8 mouse cellular contexts compared by ENCODE assay signal in genomic region chr5:103999738-104000137, GRCm38 (mm10). TPM values are rescaled to one million over a fixed set of nuclear protein-coding genes. Genes with fewer than 3 reads are reported as not detected.
DNase-seq lines count a peak whose midpoint lies in the region; ATAC-seq and TF ChIP-seq lines count a peak whose summit lies in the region.

No protein-coding gene starts in this region.

- ATAC-seq in activated CD4-positive, CD25-positive, alpha-beta regulatory T cell, adult 4 months, result peak; percentile 76
- peak; percentile 88 for ATAC-seq in common myeloid progenitor, adult 5-6 weeks (replicated peaks; ENCODE audit: low read depth, poor library complexity, severe bottlenecking)
- peak; percentile 21; the same call in 1 of the 2 replicates for ATAC-seq in neural tube, embryonic 12.5 days (ENCODE audit: low FRiP score, low read depth)

- peak; percentile 77 for DNase-seq in A20 (ENCODE audit: low read depth, low spot score)
- peak; percentile 51 to 66 for DNase-seq in gastrocnemius, adult 8-10 months (ENCODE audit: low spot score in 2 of 2)
- peak; percentile 82 for DNase-seq in kidney, adult 2 months
- peak; percentile 89 for DNase-seq in limb, embryonic 10.5 days (ENCODE audit: low spot score)
- peak; percentile 23 for DNase-seq in telencephalon, adult 2 months (ENCODE audit: low read depth, low spot score)

- peaks cover 13% of the 10 kb centered on the region for H3K36me3 ChIP-seq in kidney, adult 2 months (ENCODE audit: control insufficient read depth, insufficient read depth, low read length)
- no peaks in the 10 kb centered on the region for H3K36me3 ChIP-seq in limb, embryonic 10.5 days
- no peaks in the 10 kb centered on the region for H3K36me3 ChIP-seq in neural tube, embryonic 12.5 days

- H3K27ac ChIP-seq in kidney, adult 2 months (ENCODE audit: insufficient read depth, low read depth, low read length), result no peak overlapping the region
- no peak overlapping the region for H3K27ac ChIP-seq in limb, embryonic 10.5 days
- no peak overlapping the region for H3K27ac ChIP-seq in neural tube, embryonic 12.5 days

- peak; percentile 93 for TF ChIP-seq CTCF in kidney, adult 2 months (conservative IDR thresholded peaks at IDR 0.05; ENCODE audit: insufficient read depth, insufficient read length, low read depth, low read length)

- no peak overlapping the region for H3K4me3 ChIP-seq in kidney, adult 2 months (ENCODE audit: insufficient read depth, low read depth, low read length)
- no peak overlapping the region for H3K4me3 ChIP-seq in limb, embryonic 10.5 days
- no peak overlapping the region for H3K4me3 ChIP-seq in neural tube, embryonic 12.5 days

- 3% methylated on average over 5 of the region's 5 CpGs for WGBS in kidney, adult 2 months
- 8% methylated on average over 5 of the region's 5 CpGs for WGBS in limb, embryonic 10.5 days
- 7% methylated on average over 5 of the region's 5 CpGs for WGBS in neural tube, embryonic 12.5 days

- no peak overlapping the region for H3K9ac ChIP-seq in neural tube, embryonic 12.5 days

- no peak overlapping the region for H3K4me2 ChIP-seq in neural tube, embryonic 12.5 days (replicated peaks)

- H3K27me3 ChIP-seq in kidney, adult 2 months (replicated peaks; ENCODE audit: control insufficient read depth, insufficient read depth, low read length), result no peaks in the 10 kb centered on the region
- H3K27me3 ChIP-seq in limb, embryonic 10.5 days (ENCODE audit: low read depth, poor library complexity, severe bottlenecking), result no peaks in the 10 kb centered on the region
- no peaks in the 10 kb centered on the region for H3K27me3 ChIP-seq in neural tube, embryonic 12.5 days (replicated peaks)

- no peaks in the 10 kb centered on the region; the same call in 1 of the 2 replicates for H3K4me1 ChIP-seq in kidney, adult 2 months (ENCODE audit: control insufficient read depth, insufficient read depth, low read length)
- peaks cover 10% of the 10 kb centered on the region for H3K4me1 ChIP-seq in limb, embryonic 10.5 days
- H3K4me1 ChIP-seq in neural tube, embryonic 12.5 days, result no peaks in the 10 kb centered on the region

- no peaks in the 10 kb centered on the region for H3K9me3 ChIP-seq in limb, embryonic 10.5 days (replicated peaks)
- no peaks in the 10 kb centered on the region for H3K9me3 ChIP-seq in neural tube, embryonic 12.5 days

- no peak for TF ChIP-seq POLR2A in kidney, adult 2 months (IDR thresholded peaks at IDR 0.05; ENCODE audit: low read depth, low read length)

RNA-seq across cellular contexts. Expression of gene Hsd17b11, which starts 22.0 kb away (rescaled TPM):
- polyA plus RNA-seq in activated CD4-positive, CD25-positive, alpha-beta regulatory T cell, adult 4 months (2017; shearing (Covaris generic)), result 1 to 10 TPM; 2.9 to 3.9 TPM
- total RNA-seq in common myeloid progenitor, adult 5-6 weeks (2017), result 40.1 and 54.7 TPM in 2 replicates
- total RNA-seq in gastrocnemius, adult 8-10 months (2022), result 1 to 10 TPM; 4.8 to 8.4 (median 7.0) TPM
- 64.4 and 65.2 TPM in 2 replicates for polyA plus RNA-seq in kidney, adult 2 months (2012; rRNA removed)
- 1.9 and 2.4 TPM in 2 replicates for polyA plus RNA-seq in limb, embryonic 10.5 days (2016; fragmentation: Nextera tagmentation; extraction: Ambion mirVana)
- 1.8 and 2.0 TPM in 2 replicates for polyA plus RNA-seq in neural tube, embryonic 12.5 days (2016; fragmentation: Nextera tagmentation; extraction: Ambion mirVana)

RNA-seq across cellular contexts. Expression of gene Hsd17b13, which starts 22.5 kb away (rescaled TPM):
- not detected for polyA plus RNA-seq in activated CD4-positive, CD25-positive, alpha-beta regulatory T cell, adult 4 months (2017; shearing (Covaris generic))
- total RNA-seq in common myeloid progenitor, adult 5-6 weeks (2017), result not detected in 2 replicates
- total RNA-seq in gastrocnemius, adult 8-10 months (2022), result not detected
- polyA plus RNA-seq in kidney, adult 2 months (2012; rRNA removed), result 0.13 TPM in 1 of 2 replicates, not detected in the other
- polyA plus RNA-seq in limb, embryonic 10.5 days (2016; fragmentation: Nextera tagmentation; extraction: Ambion mirVana), result not detected in 2 replicates
- polyA plus RNA-seq in neural tube, embryonic 12.5 days (2016; fragmentation: Nextera tagmentation; extraction: Ambion mirVana), result not detected in 2 replicates

RNA-seq across cellular contexts. Expression of gene Nudt9, which starts 46.4 kb away (rescaled TPM):
- polyA plus RNA-seq in activated CD4-positive, CD25-positive, alpha-beta regulatory T cell, adult 4 months (2017; shearing (Covaris generic)), result 10 to 100 TPM; 13.6 to 20.8 TPM
- 62.6 and 65.2 TPM in 2 replicates for total RNA-seq in common myeloid progenitor, adult 5-6 weeks (2017)
- 10 to 100 TPM; 62.8 to 74.7 (median 69.1) TPM for total RNA-seq in gastrocnemius, adult 8-10 months (2022)
- polyA plus RNA-seq in kidney, adult 2 months (2012; rRNA removed), result 59.7 and 63.8 TPM in 2 replicates
- 63.0 and 63.8 TPM in 2 replicates for polyA plus RNA-seq in limb, embryonic 10.5 days (2016; fragmentation: Nextera tagmentation; extraction: Ambion mirVana)
- 78.1 and 81.7 TPM in 2 replicates for polyA plus RNA-seq in neural tube, embryonic 12.5 days (2016; fragmentation: Nextera tagmentation; extraction: Ambion mirVana)

Comparison
In these comparisons a context has a peak if more than half of its experiments do, and no peak if none do; other contexts are left out.
1. DNase-seq: peak in every context shown above with its lines; median percentile 89 in limb, embryonic 10.5 days; 82 in kidney, adult 2 months; 77 in A20; 58 in gastrocnemius, adult 8-10 months; 23 in telencephalon, adult 2 months.
2. ATAC-seq: peak in every context shown above with its lines; median percentile 88 in common myeloid progenitor, adult 5-6 weeks; 76 in activated CD4-positive, CD25-positive, alpha-beta regulatory T cell, adult 4 months; 21 in neural tube, embryonic 12.5 days.
3. RNA of gene Hsd17b11, which starts 22.0 kb away (polyA plus RNA-seq): 64.4 to 65.2 TPM in kidney, adult 2 months; 2.9 to 3.9 TPM in activated CD4-positive, CD25-positive, alpha-beta regulatory T cell, adult 4 months, 1.9 to 2.4 TPM in limb, embryonic 10.5 days and 1.8 to 2.0 TPM in neural tube, embryonic 12.5 days; every median in the first group is over 10 times any median in the second.